Mouse (Mus musculus) lung, adult 2 months (tissue): Measurements from ENCODE around the gene Cdc26. TPM values are rescaled to one million over a fixed set of nuclear protein-coding genes. Genes with fewer than 3 reads are reported as not detected.

Experiments
- DNase-seq: peaks from one replicate; pipeline ENCODE4 v3.0.0; 2022
- H3K4me1 ChIP-seq: fragments of 200-500 bp; 2 replicates; pipeline ENCODE4 v1.6.1; 2011; ENCODE audit warnings: low read length; ENCODE audit not compliant: control insufficient read depth, insufficient read depth
- H3K4me3 ChIP-seq: fragments of 200-500 bp; replicated peaks from 2 replicates; pipeline ENCODE3; 2011; ENCODE audit warnings: low read depth, mild to moderate bottlenecking, control low read depth, low read length; ENCODE audit errors: extremely low read depth
- CTCF ChIP-seq: fragments of 200-500 bp; IDR thresholded peaks from 2 replicates; pipeline ENCODE4 v1.5.1; 2011; ENCODE audit warnings: mild to moderate bottlenecking, low read length, control low read depth; ENCODE audit not compliant: insufficient read depth
- POLR2A ChIP-seq: fragments of 200-500 bp; IDR thresholded peaks from 2 replicates; pipeline ENCODE4 v1.6.1; 2011; ENCODE audit warnings: low read depth, mild to moderate bottlenecking, control low read depth, low read length, borderline replicate concordance; ENCODE audit errors: extremely low read depth
- WGBS: fragments of 180-500 bp; shearing (Covaris S2); methylation state at CpG from one replicate; pipeline ENCODE4 v1.1.7; 2018; 5-methylcytosine and 5-hydroxymethylcytosine counted together
- polyA plus RNA-seq: library from polyadenylated mRNA; depleted of rRNA; stranded (reverse); fragments of >200 nt; gene quantifications from 2 replicates; pipeline ENCODE4 v1.2.3, GENCODE M21; 2012; rRNA removed

Gene Cdc26
- polyA plus RNA-seq, 1 experiment = 31.5 TPM

DNA sequence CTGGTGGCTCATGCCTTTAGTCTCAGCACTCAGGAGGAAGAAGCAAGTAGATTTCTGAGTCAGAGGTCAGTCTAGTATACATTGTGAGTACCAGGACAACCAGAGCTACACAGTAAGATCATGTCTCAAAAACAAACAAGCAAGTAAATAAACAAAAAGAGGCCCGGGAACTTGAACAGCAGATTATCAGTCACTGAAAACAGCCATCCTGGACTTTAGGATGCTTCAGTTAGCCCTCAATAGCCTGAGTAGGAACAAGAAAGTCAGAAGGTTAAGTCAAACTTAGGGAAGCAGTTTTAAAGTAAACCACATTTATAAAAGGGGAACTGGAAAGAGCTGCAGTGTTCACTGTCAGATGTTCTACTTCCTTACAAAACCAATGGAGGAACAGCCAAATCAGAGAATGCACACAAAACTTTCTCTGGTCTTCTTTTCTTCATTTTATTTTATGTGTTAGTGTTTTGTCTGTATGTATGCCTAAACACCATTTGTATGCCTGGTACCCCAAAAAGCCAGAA is 50.8 kb downstream of the Cdc26 start:
- DNase-seq = no peak
- Histone ChIP-seq H3K4me3 (no peak overlapping the region), H3K4me1 (peaks cover 11% of the 10 kb centered on the region)
- TF ChIP-seq POLR2A (no peak), CTCF (no peak)
- WGBS = 46% methylated on average over 1 of the region's 1 CpGs

GRCm38 (mm10) chr4:62349371-62349770 is 59.1 kb downstream of the Cdc26 start:
- peaks cover 32% of the 10 kb centered on the region for H3K4me1 ChIP-seq
- 53% methylated on average over 2 of the region's 2 CpGs for WGBS
- TF ChIP-seq CTCF (no peak), POLR2A (no peak)
- H3K4me3 ChIP-seq = no peak overlapping the region
- DNase-seq = no peak

DNA sequence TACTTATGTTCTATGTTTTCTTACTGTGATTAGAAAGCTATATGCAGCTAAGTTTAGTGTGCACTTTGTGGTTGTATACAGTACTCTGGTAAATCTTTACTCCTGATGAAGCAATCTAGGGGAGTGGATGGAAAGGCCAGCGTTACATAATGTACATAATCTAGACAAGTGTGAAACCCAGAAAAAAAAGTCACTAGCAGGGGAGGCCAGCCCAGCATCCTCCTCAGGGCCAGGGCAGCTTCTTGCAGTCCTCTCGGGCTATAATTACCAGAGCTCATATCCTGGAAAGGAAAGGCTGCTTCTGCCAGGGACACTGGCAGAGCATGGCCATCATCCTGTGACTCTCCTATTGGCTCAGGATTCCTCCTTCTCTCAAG is 60.1 kb downstream of the Cdc26 start:
- TF ChIP-seq CTCF = no peak
- no peak for TF ChIP-seq POLR2A
- Histone ChIP-seq H3K4me3 (no peak overlapping the region), H3K4me1 (peaks cover 32% of the 10 kb centered on the region)
- DNase-seq = no peak
- WGBS = 9% methylated on average over 2 of the region's 2 CpGs

DNA sequence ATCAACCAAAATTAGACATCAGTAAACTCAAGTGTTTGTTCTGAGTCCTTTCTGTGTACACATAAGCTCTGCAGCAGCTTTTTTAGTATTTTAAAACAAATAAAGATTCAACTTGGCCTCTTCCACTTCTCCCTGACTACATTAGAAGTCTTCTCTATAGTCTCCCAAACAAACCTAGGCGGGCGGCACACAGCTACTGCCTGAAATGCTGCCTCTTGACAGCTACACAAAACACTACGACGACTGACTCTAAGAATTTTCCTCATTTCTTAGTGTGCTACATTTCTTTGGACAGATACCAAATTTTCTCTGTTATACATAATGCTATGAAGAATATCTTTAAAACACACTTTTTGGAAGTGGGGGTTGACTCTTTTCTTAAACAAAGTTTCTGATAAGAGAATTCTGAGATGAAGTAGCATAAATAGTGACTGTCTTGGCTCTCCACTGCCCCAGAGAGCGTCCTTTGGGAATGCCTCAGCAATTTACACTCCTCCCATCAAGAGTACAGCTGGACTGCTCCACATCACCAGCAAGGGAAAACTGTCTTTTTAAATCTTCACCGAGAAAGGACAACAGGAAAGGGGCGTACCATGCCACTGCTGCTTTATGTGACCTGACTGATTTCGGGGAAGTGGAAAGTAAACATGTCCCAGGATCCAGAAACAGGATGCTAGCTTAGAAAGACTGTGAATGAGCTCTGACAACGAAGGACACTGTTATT is 60.7 kb downstream of the Cdc26 start:
- DNase-seq = no peak
- Histone ChIP-seq H3K4me3 (no peak overlapping the region), H3K4me1 (peaks cover 29% of the 10 kb centered on the region)
- TF ChIP-seq CTCF (no peak), POLR2A (no peak)
- WGBS = 18% methylated on average over 9 of the region's 9 CpGs

GRCm38 (mm10) chr4:62345827-62346226 is 62.6 kb downstream of the Cdc26 start:
- no peak for TF ChIP-seq POLR2A
- TF ChIP-seq CTCF = no peak
- no peak for DNase-seq
- H3K4me1 ChIP-seq = peaks cover 26% of the 10 kb centered on the region
- no peak overlapping the region for H3K4me3 ChIP-seq
- 53% methylated on average over 4 of the region's 4 CpGs for WGBS

- 97% methylated on average over 1 of the region's 1 CpGs for WGBS
- no peak for DNase-seq
- H3K4me3 ChIP-seq = no peak overlapping the region
- TF ChIP-seq POLR2A = no peak
- TF ChIP-seq CTCF = 0 out of 2 replicates have a peak, but pooled peaks have one; percentile 1
- peaks cover 21% of the 10 kb centered on the region for H3K4me1 ChIP-seq
These were observed 64.4 kb downstream of the Cdc26 start for GRCm38 (mm10) chr4:62344000-62344399.

- WGBS = 87% methylated on average over 5 of the region's 5 CpGs
- H3K4me3 ChIP-seq = no peak overlapping the region
- no peak for DNase-seq
- TF ChIP-seq CTCF = no peak
- TF ChIP-seq POLR2A = no peak
- no peaks in the 10 kb centered on the region for H3K4me1 ChIP-seq
These were observed 69.9 kb downstream of the Cdc26 start for GRCm38 (mm10) chr4:62338536-62338935.

Other genes starting within 250 kb of the Cdc26 start
- gene Zfp37, start 177.6 kb downstream of the Cdc26 start, polyA plus RNA-seq = 0.58 and 1.1 TPM in 2 replicates
- gene Slc31a2, start 146.1 kb downstream of the Cdc26 start, polyA plus RNA-seq = 22.3 and 30.7 TPM in 2 replicates
- gene Fkbp15, start 48.1 kb downstream of the Cdc26 start, polyA plus RNA-seq = 35.6 and 41.5 TPM in 2 replicates
- 23.2 and 29.3 TPM in 2 replicates for gene Slc31a1, start 47.9 kb downstream of the Cdc26 start, polyA plus RNA-seq
- 6.3 and 7.9 TPM in 2 replicates for gene Prpf4, start 155 bp upstream of the Cdc26 start, polyA plus RNA-seq
- 1.0 and 1.7 TPM in 2 replicates for gene Rnf183, start 26.6 kb upstream of the Cdc26 start, polyA plus RNA-seq
- gene Wdr31, start 62.3 kb upstream of the Cdc26 start, polyA plus RNA-seq = 4.0 and 4.2 TPM in 2 replicates
- gene Bspry, start 71.4 kb upstream of the Cdc26 start, polyA plus RNA-seq = 26.0 and 31.0 TPM in 2 replicates
- gene Hdhd3, start 94.8 kb upstream of the Cdc26 start, polyA plus RNA-seq = 10.0 and 14.1 TPM in 2 replicates
- 139 and 141 TPM in 2 replicates for gene Alad, start 111.3 kb upstream of the Cdc26 start, polyA plus RNA-seq
- gene Pole3, start 116.4 kb upstream of the Cdc26 start, polyA plus RNA-seq = 8.9 and 16.1 TPM in 2 replicates
- 0.08 and 0.15 TPM in 2 replicates for gene 4933430I17Rik, start 116.7 kb upstream of the Cdc26 start, polyA plus RNA-seq
- gene Rgs3, start 151.2 kb upstream of the Cdc26 start, polyA plus RNA-seq = 97.1 and 104 TPM in 2 replicates